Mouse (Mus musculus) cerebellum, postnatal 36 days (tissue): ENCODE results near the gene Rec8.

Experiments used
- DNase-seq, 2 experiments: peaks; one replicate each; pipeline ENCODE4 v3.0.0; 2021 to 2022; ENCODE audit warnings: mixed read lengths in 2 of 2

Rec8 gene

DNA sequence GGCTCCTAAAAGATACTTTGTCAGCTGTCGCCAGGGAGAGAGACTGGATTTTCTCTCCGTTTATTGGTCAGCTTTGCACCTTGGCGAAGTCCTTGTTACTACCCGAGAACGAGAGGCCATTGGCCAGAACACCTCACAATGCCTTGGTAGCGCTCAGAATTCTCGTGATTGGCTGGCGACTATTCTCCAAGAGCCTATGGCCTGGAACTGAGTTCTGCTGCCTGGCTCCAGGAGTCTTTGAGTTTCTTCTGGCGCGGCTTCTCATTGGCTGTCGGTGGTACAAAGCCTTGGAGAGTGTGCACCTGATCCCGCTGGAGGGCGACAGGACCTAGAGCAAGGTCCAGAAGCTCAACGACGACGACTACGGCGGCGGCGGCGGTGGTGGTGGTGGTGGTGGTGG lies at the start of gene Rec8:
Gene Rec8, plus strand, starts transcription at position 216 of the 400 bp plus-strand sequence.
- DNase-seq, result peak; percentile 69 to 73

DNA sequence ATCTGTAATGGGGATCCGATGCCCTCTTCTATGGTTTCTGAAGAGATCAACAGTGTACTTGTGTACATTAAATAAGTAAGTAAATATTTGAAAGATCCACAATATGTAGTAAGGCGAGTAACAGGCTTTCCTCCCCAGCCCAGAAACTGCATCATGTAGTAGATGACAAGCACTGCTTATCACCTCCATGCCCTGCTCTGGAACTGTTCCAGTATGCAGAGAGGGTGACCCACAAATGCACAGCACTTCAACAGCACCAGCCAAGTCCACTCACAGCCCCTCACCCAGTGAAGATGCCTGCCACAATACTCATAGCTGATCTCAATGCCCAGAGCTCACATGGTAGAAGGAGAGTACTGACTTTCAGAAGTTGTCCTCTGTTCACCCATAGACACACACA lies 47.2 kb upstream of the Rec8 start:
- no peak for DNase-seq

DNA sequence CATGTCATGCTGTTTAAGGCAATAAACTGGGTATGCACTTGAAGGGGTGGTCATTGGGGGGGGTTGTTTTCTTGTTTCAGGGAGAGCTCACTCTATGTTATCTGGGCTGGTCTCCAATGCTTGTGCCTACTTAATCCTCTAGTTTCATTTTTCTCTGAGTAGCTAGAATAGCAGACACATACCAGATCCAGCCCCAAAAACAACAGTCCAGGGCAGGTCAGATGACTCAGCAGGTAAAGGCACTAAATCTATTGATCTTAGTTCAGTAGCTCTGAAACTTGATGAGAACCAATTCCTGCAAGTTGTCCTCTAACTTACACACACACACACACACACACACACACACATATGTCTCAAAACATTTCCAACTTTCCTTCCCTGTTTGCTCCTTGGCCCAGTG lies 46.1 kb upstream of the Rec8 start:
- no peak for DNase-seq

DNA sequence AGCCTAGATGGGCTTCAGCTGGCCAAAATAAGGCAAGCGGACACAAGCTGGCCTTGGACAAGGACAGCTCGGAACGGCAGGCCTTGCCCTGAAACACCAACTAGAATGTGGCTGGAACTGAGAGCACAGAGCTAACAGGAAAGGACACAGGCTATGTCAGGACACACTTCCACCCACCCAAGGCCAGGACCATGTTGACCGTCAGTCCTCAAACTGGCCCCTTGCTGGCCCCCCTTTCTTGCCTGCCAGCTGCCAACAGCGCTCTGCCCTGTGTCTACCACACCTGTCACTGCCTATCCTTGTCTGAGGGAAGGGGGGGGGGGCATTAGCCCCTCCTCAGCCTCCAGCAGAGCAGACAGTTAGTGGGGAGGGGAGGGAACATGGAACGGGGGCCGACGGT lies 42.5 kb upstream of the Rec8 start, which contains the start of gene Fitm1:
Gene Fitm1, plus strand, starts transcription at position 316 of the 400 bp plus-strand sequence.
- DNase-seq, result no peak

DNA sequence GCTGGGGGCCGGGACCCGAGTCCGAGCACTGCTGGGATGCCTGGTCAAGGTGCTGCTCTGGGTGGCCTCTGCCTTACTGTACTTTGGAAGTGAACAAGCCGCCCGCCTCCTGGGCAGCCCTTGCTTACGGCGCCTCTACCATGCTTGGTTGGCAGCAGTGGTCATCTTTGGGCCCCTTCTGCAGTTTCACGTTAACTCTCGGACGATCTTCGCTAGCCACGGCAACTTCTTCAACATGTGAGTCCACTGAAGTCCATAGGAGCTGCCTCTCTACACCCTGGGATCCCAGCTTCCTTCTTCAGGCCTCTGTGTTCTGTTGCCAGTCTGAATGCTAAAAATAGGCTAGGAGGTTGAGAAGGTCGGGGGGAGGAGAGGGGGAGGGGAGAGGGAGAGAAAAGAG lies 42.1 kb upstream of the Rec8 start:
- no peak for DNase-seq

DNA sequence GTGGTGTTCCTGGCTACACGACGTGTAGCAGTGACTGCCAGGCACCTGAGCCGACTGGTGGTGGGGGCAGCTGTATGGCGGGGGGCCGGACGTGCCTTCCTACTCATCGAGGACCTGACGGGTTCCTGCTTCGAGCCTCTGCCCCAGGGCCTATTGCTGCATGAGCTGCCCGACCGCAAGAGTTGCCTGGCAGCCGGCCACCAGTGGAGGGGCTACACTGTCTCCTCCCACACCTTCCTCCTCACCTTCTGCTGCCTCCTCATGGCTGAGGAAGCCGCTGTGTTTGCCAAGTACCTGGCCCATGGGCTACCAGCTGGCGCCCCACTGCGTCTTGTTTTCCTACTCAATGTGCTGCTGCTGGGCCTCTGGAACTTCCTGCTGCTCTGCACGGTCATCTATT lies 41.5 kb upstream of the Rec8 start:
- DNase-seq, result no peak

DNA sequence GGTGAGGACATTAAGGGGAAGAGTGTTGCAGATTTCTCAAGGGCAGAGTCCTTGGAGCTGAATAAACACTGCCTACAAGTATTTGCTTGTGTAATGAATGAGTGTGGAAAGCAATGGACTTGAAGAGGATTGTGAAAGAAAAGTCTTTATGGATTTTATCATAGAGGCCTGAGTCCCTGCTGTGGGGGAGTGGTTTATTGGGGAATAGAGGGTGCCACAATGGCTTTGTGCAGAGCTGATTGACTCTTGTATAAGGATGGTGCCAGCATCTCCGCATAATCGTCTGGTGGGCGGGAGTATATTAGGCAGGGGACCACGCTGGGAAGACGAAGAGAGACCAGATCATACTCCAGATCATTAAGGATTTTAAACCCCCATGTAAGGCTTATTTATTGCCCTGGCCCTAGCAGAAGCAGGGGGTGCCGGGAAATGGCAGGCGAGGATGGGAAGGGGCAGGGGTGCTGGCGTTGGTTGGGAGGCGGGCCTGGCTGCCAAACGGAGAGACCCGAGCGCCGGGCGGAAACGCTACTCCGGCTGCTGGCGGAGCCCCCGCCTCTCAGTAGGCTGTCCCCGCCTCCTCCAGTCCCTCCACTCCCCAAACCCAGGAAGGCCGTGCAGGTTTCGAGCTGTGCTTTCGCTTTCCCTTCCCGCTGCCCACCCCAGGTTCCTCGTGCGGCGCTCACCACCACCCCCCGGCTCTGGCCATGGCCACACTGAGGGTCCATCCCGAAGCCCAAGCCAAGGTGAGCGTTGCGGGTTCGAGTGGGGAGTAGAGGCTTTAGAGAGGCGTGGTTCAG lies 39.8 kb upstream of the Rec8 start, which contains the start of gene Psme1:
Gene Psme1, plus strand, starts transcription at position 253 of the 797 bp plus-strand sequence.
- peak; percentile 49 to 62 for DNase-seq

DNA sequence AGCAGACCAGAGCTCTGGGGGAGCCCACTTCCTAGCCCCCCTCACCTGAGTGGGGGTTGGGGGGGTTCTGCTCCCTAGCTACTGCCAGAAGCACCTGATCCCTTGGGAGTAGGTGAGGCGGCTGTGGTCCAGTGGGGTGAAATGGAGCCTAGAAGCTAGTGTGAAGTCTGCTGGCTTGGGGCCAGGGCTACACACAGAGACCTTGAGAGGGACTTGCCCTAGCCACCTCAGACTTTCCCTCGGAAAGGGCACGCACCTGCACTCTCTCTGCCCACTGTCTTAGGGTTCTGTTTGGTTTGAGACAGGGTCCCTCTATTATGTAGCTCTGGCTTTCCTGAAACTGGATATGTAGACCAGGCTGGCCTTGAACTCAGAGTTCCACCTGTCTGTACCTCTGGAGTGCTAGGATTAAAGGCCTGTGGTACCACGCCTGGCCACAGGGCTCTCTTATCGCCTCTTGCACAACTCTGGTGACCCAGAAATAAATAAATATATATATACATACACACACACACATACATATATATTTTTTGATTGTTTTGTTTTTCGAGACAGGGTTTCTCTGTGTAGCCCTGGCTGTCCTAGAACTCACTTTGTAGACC lies 39.1 kb upstream of the Rec8 start:
- peak in 1 of 2 experiments; percentile 52 for DNase-seq

DNA sequence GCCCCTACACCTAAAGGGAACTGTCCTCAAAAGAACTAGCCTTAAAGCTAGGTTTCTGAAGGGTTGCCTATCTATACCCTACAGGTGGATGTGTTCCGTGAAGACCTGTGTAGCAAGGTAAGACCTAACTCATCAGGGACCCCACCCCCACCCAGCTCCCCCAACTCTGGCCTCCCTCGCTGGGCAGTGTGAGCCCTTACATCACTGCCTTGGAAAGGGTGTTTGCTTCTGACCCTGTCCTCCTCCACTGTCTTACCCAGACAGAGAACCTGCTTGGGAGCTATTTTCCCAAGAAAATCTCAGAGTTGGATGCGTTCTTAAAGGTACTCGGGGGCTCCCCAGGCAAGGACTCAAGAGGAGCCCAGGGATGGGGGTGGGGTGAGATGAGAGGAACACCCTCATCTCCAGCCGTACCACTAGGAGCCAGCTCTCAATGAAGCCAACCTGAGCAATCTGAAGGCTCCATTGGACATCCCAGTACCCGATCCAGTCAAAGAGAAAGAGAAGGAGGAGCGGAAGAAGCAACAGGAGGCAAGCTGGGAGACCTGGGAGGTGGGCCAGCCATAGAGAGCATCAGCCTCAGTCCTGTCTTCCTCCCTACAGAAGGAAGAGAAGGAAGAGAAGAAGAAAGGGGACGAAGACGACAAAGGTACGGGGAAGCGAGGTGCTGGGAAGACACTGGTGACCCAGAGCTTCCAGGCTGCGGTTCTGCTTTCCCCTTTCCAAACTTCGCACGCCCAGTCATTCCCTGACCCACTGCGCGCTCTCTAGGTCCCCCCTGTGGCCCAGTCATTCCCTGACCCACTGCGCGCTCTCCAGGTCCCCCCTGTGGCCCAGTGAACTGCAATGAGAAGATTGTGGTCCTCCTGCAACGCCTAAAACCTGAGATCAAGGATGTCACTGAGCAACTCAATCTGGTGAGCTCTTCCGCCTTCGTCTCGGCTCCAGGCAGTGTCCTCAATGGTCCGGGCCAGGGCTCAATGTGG lies 38.0 kb upstream of the Rec8 start:
- no peak for DNase-seq

DNA sequence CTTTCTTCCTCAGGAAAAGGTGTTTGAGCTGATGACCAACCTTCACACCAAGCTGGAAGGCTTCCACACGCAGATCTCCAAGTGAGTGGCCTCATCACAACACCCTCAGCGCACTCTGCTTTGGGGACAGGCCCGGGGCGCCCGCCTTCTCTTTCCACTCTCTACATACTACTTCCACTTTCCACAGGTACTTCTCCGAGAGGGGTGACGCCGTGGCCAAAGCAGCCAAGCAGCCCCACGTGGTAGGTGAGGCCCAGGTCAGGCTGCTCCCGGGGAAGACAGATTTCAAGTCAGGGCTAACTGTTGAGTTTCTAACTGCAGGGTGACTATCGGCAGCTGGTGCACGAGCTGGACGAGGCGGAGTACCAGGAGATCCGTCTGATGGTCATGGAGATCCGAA lies 37.1 kb upstream of the Rec8 start:
- DNase-seq, result no peak

DNA sequence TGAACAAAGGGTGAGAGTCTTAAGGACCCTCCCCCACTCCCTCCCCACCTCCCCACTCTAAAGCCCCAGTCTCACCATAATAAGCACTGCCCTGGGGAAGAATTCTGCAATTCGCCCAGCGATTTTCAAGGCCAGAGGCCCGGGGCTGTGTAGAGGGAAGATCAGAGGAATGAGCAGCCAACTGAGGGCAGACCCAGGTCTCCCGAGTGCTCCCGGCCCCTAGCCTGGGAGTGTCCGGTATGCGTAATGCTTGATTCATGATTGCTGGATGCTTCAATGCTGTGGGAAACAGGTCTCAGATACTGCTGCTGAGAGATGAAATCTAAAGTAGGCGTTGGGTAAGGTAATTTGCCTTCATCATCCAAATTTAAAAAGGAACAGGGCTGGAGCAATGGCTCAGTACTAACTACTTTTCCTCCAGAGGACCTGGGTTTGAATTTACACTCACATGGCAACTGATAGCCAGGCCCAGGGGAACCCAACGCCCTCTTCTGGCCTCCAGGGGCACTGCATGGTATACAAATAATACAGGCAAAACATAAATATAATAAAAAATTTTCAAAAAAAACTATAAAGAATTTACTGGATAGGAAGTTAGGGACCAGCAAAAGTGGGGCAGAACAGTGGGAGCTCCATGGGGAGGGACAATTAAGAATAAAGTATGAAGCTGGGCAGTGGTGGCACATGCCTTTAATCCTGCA lies 35.7 kb upstream of the Rec8 start:
- DNase-seq, result no peak

DNA sequence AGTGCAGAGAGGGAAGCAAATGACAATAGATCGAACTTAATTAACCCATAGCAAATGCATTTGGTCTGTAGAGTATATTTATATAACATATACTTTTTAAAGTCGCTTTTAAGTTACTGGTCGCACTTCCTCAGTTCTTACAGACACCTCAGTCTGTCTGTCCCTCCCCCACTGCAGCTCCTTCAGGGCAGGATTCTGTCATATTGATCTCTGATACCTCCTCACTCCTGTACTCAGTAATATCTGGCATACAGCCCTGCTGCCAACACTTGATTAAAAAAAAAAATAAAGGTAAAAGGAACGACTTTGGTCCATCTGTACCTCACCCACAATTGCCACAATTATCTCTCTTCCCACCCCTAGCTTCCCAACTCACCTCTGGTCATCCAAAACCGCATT lies 33.5 kb upstream of the Rec8 start:
- no peak for DNase-seq

DNA sequence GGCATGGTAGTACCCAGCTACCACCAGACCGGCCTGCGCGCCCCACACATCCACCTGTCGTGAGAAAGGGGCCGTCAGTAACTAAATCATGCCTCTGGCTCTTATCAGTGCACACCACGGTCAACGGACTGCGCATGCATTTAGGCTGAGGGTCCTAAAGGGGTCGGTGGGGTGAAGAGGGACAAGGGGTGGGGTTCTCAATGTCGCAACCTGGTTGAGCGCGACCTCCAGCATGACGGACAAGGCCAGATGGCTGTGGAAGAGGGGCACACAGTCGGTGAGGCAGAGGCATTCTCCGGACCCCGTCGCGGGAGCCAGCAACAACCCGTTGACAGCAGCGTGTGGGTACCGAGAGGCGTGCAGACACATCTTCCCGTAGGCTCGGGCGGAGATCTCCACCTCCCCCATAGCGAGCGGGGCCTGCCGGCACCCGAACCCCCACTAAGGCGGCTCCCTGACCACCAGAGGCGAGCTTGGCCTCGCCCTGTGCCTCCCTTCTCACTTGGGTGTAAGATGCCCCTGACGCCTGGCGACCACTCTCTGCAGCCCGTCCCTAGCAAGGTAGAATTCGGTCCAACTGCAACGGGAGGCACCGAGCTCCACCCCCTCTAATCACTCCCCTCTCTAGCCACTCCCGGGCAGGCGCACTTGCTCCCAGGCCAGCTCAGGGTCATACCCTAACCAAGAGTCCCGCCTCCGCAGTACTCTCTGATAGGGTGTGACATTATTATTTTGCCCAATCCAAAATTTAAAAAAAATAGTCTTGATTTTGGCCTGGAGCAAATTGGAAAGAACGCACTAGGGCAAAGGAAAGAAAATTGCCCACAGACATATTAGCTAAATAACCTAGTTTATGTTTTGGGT lies 32.9 kb upstream of the Rec8 start, which contains the start of gene Emc9:
Gene Emc9, minus strand, starts transcription at position 601 of the 864 bp plus-strand sequence.
- peak; percentile 76 to 78 for DNase-seq

DNA sequence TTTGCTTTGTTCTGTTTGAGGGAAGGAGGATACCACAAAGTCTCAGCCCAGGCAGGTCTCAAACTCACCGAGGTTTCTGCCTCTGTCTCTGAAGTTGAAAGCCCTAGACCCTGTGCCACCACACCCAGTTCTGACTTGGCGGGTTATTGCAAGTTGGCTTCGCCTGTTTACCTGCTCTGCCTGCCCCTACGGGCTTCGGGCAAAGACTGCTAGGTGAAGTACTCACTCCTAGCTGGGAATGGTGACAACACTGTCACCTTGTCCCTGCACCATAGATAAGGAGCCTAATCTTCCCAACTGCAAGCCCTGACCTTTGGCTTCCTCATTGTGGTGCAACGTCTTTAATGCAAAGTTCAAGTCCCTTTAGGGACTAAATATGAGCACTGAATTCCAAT lies 32.3 kb upstream of the Rec8 start:
- DNase-seq, result no peak

DNA sequence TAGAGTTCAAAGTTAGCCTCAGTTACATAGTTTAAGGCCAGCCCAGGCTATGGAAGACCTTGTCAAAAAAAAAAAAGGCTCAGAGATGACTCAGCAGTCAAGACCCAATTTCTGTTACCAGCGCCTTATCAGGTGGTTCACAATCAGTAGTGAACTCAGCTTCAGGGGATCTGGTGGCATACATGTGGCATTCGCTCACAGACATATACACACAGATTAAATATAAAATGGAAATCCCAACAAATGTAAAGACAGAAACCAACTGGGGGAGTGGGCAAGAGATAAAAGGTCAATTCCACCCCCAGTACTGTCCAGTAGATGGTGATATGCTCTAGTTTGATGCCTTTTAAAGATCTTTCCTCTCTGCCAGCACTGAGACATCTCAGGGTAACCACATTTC lies 31.7 kb upstream of the Rec8 start:
- no peak for DNase-seq

DNA sequence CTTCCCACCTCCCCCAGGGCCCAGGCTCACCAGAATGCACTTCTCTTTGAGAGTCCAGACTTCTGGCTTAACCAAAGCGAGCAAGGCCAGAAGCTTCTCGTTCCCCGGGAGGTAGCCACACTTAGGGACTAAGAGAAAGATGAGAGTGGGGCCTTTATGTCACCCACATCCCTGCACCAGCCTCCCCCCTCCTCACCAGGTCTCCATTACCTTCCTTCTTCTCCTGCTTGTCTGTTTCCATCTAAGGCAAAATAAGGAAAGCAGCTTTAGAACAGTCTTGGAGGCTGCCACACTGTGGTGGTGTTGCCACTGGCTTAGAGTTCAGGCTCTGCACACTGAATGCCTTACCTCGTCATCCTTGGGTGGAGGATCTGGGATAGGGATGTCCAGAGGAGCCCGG lies 28.6 kb upstream of the Rec8 start:
- no peak for DNase-seq

DNA sequence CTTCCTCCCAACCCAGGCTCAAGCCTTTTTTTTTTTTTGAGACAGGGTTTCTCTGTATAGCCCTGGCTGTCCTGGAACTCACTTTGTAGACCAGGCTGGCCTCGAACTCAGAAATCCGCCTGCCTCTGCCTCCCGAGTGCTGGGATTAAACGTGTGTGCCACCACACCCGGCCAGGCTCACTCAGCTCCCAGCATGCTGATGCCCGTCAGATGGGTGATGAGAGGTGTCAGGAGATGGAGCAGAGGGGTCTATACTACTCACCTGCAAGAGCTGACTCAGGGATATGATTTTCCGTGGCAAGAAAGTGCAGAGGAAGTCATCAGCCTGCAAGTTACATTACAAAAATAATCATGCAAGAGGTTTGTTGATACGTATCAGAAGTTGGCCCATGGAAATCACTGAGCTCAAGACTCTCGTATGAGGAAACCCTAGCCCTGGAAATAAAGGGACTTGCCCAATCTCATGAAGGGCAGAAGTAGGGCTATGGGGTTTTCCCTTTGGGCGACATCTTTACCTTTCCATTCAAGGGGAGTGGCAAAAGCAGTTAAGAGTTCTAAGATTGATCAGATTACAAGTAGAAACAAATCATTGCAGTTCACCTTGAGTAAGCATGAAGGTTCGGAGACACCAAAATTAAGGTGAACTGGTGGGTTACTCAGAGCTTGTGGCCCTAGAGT lies 27.9 kb upstream of the Rec8 start:
- DNase-seq, result no peak

DNA sequence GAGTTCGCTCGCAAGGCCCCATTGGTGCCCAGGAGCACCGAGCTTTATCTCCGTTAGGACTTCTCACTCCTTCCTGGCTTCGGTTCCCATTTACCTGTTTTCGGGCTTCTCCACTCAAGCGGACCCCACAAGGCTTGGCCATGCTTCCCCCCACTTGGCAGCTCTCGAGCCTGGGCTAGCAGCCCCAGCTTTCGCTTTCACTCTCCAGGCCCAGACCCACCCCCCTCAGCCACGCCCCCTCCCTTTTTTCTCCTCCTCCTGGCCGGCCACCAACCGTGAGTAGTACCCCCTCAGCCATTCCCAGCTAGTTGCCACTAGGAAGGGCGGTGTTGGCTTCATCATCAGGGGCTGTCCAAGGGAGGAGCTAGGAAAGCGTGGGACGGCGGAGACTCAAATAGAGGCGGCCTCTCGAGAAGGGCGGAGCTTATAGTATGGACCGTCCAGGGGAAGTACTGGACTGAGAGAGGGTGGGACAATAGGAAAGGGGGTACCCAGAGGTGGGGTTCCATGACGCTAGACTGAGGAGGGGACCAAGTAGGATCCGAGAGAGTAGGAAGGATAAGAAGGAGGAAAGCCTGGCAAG lies 27.0 kb upstream of the Rec8 start, which contains the start of gene Psme2:
Gene Psme2, minus strand, starts transcription at position 366 of the 583 bp plus-strand sequence.
- DNase-seq, result peak; percentile 71 to 74

DNA sequence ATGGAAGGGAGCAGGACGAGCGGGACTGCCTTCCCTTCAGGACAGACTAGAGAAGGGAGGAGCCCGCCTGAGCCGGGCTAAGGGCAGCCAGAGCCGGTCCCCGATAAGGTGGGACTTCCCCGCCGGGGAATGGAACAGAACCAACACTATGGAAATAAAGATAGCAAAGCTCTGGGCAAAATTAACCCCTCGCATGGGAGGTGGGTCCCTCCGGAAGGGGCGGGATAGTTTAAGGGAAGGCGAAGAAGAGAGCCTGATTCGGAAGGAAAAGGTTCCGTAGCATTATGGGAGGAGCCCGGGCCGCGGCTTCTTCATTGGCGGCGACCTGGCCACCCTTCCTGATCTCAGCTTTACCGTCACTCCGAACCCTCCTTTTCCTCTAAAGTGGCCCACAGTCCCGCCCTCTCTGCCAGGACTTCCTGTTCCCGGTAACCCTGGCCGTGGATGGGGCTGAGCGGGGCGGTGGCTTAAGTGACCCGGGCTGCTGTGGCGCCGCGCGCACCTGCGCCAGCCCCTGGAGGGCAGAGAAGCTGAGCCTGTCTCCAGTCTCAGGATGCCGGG lies 26.4 kb upstream of the Rec8 start, which contains the start of gene Rnf31:
Gene Rnf31, plus strand, starts transcription at position 378 of the 561 bp plus-strand sequence.
- peak; percentile 90 to 92 for DNase-seq

DNA sequence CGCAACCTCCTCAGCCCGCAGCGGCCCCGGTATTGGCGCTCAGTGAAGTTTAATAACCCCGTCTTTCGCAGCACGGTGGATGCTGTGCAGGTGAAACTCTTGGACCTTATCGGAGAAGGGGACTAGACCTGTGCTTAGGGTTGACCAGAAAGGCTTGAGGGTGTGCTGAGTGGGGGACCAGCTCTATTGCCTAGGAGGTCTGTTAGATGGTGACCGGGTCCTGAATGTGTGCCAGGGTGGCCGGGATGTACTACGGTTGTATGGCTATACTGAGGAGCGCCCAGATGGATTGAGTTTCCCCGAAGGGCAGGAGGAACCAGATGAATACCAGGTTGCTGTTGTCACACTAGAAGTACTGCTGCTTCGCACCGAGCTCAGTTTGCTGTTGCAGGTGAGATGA lies 25.6 kb upstream of the Rec8 start:
- peak in 1 of 2 experiments; percentile 39 for DNase-seq
